Mouse (Mus musculus): Measurements from ENCODE around the gene Foxp1. TPM values are rescaled to one million over a fixed set of nuclear protein-coding genes. Genes with fewer than 3 reads are reported as not detected.
A peak's percentile ranks its signal among the peaks of the same experiment; 100 is the strongest.

Gene Foxp1
- polyA plus RNA-seq, 1 experiment = 162 TPM

DNA sequence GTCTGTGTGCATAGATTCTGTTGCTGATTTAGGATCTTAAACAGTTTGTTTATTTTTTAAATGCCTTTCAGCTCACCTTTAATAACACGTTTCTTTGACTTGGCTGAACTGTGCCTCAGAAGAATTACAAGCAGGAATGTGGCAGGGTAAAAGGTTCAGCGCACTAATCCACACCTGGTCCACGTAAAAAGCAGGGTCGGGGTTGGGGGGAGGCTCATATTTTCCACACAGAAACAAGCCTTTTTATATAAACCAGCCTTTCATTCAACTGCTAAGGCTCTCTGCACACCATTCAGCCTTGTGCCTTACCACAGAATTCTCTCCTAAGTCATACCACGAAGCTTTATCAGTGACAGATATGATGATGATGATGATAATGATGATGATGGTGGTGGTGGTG lies 249.3 kb downstream of the Foxp1 start:
- DNase-seq (ENCODE audit: low read depth in 1 of 2, low spot score in 2 of 2) = no peak
- TF ChIP-seq CTCF (IDR thresholded peaks at IDR 0.05; ENCODE audit: extremely low read depth, insufficient read depth, insufficient read length, insufficient replicate concordance) (no peak), POLR2A (IDR thresholded peaks at IDR 0.05; ENCODE audit: low read depth, low read length) (no peak)
- Histone ChIP-seq H3K4me1 (ENCODE audit: control insufficient read depth, insufficient read depth, insufficient read length) (peaks cover 23% of the 10 kb centered on the region; the same call in 1 of the 2 replicates), H3K36me3 (ENCODE audit: control insufficient read depth, insufficient read depth, low read length) (no peaks in the 10 kb centered on the region), H3K27ac (ENCODE audit: insufficient read depth, low read length) (no peak overlapping the region), H3K4me3 (ENCODE audit: extremely low read depth, insufficient read depth, insufficient read length) (no peak overlapping the region), H3K27me3 (ENCODE audit: control insufficient read depth, insufficient read depth, low read length) (no peaks in the 10 kb centered on the region)
- WGBS = 92% methylated on average over 5 of the region's 5 CpGs

DNA sequence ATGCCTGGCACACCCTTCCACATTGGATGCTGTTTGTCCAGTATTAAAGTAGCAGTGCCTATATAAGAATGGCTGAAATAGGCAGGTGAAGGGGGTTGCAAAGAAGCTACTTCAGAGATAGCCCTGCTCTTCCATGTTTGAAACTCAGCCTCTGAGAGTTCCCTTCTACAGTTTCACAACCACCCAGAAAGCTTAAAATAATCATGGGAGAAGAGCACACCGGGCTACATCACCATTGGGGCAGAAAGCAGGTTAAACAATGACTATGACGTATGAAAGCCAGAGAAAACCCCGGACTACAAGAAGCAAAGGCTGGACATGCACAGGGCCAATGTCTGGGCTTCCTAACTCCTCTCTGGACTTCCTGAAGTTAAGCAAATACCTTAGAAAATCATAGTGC lies 250.3 kb downstream of the Foxp1 start:
- Histone ChIP-seq H3K27ac (ENCODE audit: insufficient read depth, low read length) (no peak overlapping the region), H3K36me3 (ENCODE audit: control insufficient read depth, insufficient read depth, low read length) (no peaks in the 10 kb centered on the region), H3K4me1 (ENCODE audit: control insufficient read depth, insufficient read depth, insufficient read length) (peaks cover 23% of the 10 kb centered on the region; the same call in 1 of the 2 replicates), H3K27me3 (ENCODE audit: control insufficient read depth, insufficient read depth, low read length) (no peaks in the 10 kb centered on the region), H3K4me3 (ENCODE audit: extremely low read depth, insufficient read depth, insufficient read length) (no peak overlapping the region)
- TF ChIP-seq POLR2A (IDR thresholded peaks at IDR 0.05; ENCODE audit: low read depth, low read length) = no peak
- DNase-seq (ENCODE audit: low read depth in 1 of 2, low spot score in 2 of 2) = no peak
- 66% methylated on average over 3 of the region's 3 CpGs for WGBS

DNA sequence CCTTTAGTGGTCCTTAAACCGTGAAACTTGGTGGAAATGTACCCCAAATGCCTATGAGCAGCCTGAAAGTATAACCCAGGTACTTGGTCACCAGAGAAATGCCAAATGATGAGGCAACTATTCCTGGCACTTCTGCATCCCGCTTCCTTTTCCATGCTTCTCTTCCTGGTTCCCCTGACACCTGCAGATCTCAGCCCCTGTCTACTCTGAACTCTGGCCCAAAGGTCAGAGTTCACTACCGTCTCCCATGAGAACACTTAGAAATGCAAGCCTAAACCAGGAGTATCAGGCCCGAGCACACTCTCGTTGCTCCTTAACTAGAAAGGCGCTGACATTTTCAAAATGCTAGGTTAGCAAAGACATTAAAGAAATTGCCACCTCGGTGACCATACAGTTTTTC lies 250.8 kb downstream of the Foxp1 start:
- H3K36me3 ChIP-seq (ENCODE audit: control insufficient read depth, insufficient read depth, low read length) = no peaks in the 10 kb centered on the region
- TF ChIP-seq CTCF (IDR thresholded peaks at IDR 0.05; ENCODE audit: extremely low read depth, insufficient read depth, insufficient read length, insufficient replicate concordance) (no peak), POLR2A (IDR thresholded peaks at IDR 0.05; ENCODE audit: low read depth, low read length) (no peak)
- no peak for DNase-seq (ENCODE audit: low read depth in 1 of 2, low spot score in 2 of 2)
- H3K27ac ChIP-seq (ENCODE audit: insufficient read depth, low read length) = no peak overlapping the region
- no peak overlapping the region for H3K4me3 ChIP-seq (ENCODE audit: extremely low read depth, insufficient read depth, insufficient read length)
- H3K4me1 ChIP-seq (ENCODE audit: control insufficient read depth, insufficient read depth, insufficient read length) = peaks cover 23% of the 10 kb centered on the region; the same call in 1 of the 2 replicates
- WGBS = 87% methylated on average over 7 of the region's 7 CpGs
- no peaks in the 10 kb centered on the region for H3K27me3 ChIP-seq (ENCODE audit: control insufficient read depth, insufficient read depth, low read length)

DNA sequence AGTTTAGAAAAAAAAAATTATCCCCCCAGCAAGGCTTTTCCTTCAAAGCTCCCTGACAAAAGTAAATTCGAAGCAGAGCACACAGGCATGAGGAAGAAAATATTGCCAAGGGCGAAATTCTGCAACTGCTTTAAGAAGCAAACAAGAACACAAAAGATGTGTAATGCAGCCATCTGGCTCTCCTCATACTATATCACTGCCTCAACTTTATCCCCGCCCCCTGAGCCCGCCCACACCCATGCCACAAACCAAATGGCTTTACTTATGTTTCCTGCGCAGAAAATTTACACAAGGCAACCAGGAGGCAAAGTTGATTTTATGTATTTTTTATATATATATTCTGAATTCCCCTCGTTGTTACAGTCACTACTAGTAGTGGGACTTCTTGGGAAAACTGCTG lies 252.6 kb downstream of the Foxp1 start:
- no peak overlapping the region for H3K27ac ChIP-seq (ENCODE audit: insufficient read depth, low read length)
- 20% methylated on average over 6 of the region's 6 CpGs for WGBS
- no peaks in the 10 kb centered on the region for H3K36me3 ChIP-seq (ENCODE audit: control insufficient read depth, insufficient read depth, low read length)
- H3K4me3 ChIP-seq (ENCODE audit: extremely low read depth, insufficient read depth, insufficient read length) = no peak overlapping the region
- peaks cover 19% of the 10 kb centered on the region; the same call in 1 of the 2 replicates for H3K4me1 ChIP-seq (ENCODE audit: control insufficient read depth, insufficient read depth, insufficient read length)
- DNase-seq (ENCODE audit: low read depth in 1 of 2, low spot score in 2 of 2) = peak in 1 of 2 experiments; percentile 18
- no peaks in the 10 kb centered on the region for H3K27me3 ChIP-seq (ENCODE audit: control insufficient read depth, insufficient read depth, low read length)
- TF ChIP-seq CTCF (IDR thresholded peaks at IDR 0.05; ENCODE audit: extremely low read depth, insufficient read depth, insufficient read length, insufficient replicate concordance) = no peak
- no peak for TF ChIP-seq POLR2A (IDR thresholded peaks at IDR 0.05; ENCODE audit: low read depth, low read length)

DNA sequence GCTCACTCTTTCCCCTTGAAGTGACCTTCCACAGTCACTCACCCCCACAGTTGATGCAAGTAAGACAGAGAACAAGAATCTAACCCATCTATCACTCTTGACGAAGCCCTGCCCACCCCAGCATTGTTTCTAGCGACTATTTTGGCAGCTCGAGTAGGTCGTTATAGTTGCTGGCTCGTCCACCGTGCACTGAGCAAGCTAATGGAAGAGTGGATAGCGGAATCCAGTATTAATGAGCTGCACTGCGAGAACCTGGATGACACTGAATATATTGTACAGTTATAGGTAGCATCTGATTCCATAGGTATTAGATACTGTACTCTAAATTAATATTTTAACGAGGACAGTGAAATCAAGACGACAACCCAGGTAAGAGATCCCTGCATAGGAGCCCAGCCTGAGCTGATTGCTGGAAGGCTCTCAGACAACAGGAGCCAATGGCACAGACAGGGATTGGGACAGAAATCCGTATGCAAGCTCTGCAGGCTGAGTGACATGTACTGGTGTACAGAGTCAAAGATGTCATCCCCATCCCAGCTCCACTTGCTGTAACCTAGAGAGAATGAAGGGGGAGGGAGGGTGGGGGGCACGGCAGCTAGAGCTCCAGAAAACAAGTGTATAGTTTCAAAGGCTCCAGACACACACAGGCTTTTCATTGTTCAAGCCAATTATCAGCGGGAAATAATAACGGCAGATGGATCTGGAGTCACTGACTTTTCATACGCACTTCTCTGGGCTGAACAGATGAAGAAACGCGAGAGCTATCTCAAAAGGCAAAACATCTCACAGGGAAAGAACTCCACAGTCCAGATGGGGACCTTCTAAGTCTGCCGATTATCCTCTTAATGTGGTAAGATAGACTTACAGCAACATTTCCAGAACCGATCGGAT lies 254.1 kb downstream of the Foxp1 start:
- no peak for DNase-seq (ENCODE audit: low read depth in 1 of 2, low spot score in 2 of 2)
- H3K36me3 ChIP-seq (ENCODE audit: control insufficient read depth, insufficient read depth, low read length) = no peaks in the 10 kb centered on the region
- 92% methylated on average over 20 of the region's 20 CpGs for WGBS
- H3K4me3 ChIP-seq (ENCODE audit: extremely low read depth, insufficient read depth, insufficient read length) = no peak overlapping the region
- H3K27me3 ChIP-seq (ENCODE audit: control insufficient read depth, insufficient read depth, low read length) = no peaks in the 10 kb centered on the region
- H3K4me1 ChIP-seq (ENCODE audit: control insufficient read depth, insufficient read depth, insufficient read length) = peaks cover 8% of the 10 kb centered on the region; the same call in 1 of the 2 replicates
- no peak overlapping the region for H3K27ac ChIP-seq (ENCODE audit: insufficient read depth, low read length)
- no peak for TF ChIP-seq CTCF (IDR thresholded peaks at IDR 0.05; ENCODE audit: extremely low read depth, insufficient read depth, insufficient read length, insufficient replicate concordance)
- TF ChIP-seq POLR2A (IDR thresholded peaks at IDR 0.05; ENCODE audit: low read depth, low read length) = no peak

DNA sequence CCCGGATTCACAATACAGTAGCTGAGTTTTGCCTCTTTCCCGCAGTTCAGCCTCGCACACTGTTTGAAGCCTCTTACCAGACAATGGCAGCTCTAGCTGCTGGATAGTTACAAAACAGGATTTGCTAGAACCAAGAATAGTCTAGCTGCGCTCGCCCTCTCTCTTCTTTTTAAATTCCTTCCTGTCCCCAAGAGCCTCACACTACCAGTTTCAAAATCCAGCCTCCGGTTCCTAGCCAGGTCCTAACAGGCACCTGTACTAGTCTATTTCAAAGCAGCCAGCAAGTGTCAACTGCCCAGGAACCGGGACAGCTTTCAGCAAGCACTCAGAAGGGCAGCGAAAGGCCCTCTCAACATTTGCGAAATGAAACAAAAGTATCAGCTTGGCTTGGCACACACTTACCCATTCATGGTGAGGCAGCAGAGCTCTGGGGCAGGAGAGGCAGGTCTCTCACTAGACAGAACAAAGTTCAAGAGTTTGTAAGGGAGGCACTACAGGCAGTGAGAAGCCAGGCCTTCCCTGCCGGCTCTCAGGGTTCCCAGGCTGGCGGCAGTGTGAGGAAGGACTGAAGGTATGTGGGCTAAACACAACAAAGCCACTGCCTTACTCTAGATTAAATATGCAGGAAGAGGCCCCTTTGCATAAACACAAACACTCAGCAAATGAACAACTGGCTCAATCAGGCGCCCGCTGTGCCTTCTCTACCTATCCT lies 256.4 kb downstream of the Foxp1 start:
- peak overlapping the region; percentile 61 for H3K4me3 ChIP-seq (ENCODE audit: extremely low read depth, insufficient read depth, insufficient read length)
- 9% methylated on average over 13 of the region's 13 CpGs for WGBS
- peak overlapping the region; percentile 93 for H3K27ac ChIP-seq (ENCODE audit: insufficient read depth, low read length)
- H3K27me3 ChIP-seq (ENCODE audit: control insufficient read depth, insufficient read depth, low read length) = no peaks in the 10 kb centered on the region
- H3K4me1 ChIP-seq (ENCODE audit: control insufficient read depth, insufficient read depth, insufficient read length) = no peaks in the 10 kb centered on the region; the same call in 1 of the 2 replicates
- TF ChIP-seq CTCF (IDR thresholded peaks at IDR 0.05; ENCODE audit: extremely low read depth, insufficient read depth, insufficient read length, insufficient replicate concordance) (no peak), POLR2A (IDR thresholded peaks at IDR 0.05; ENCODE audit: low read depth, low read length) (peak; percentile 14; the same call in 1 of the 2 replicates)
- no peaks in the 10 kb centered on the region for H3K36me3 ChIP-seq (ENCODE audit: control insufficient read depth, insufficient read depth, low read length)
- DNase-seq (ENCODE audit: low read depth in 1 of 2, low spot score in 2 of 2) = peak in 1 of 2 experiments; percentile 48
